Mouse (Mus musculus) brown adipose tissue, adult 24 weeks (tissue): ENCODE measurements at regions not wholly inside any gene's neighbourhood (a gene's known extent, or its start where the extent isn't known, plus 50 kb on each side); places are given as distances from the start of the nearest gene placed in this dataset.

Experiments
- H3K27ac ChIP-seq: fragments of 200-500 bp; replicated peaks from 2 replicates; pipeline ENCODE4 v1.5.1; 2012; ENCODE audit warnings: low read depth, mild to moderate bottlenecking, low read length
- H3K4me1 ChIP-seq: fragments of 200-500 bp; 2 replicates; pipeline ENCODE4 v1.6.1; 2012; ENCODE audit warnings: low read length, mixed read lengths; ENCODE audit not compliant: control insufficient read depth, insufficient read depth, insufficient read length
- H3K4me3 ChIP-seq: fragments of 200-500 bp; 2 replicates; pipeline ENCODE4 v1.5.1; 2012; ENCODE audit warnings: low read depth, mild to moderate bottlenecking, low read length, moderate library complexity; ENCODE audit not compliant: insufficient read depth

DNA sequence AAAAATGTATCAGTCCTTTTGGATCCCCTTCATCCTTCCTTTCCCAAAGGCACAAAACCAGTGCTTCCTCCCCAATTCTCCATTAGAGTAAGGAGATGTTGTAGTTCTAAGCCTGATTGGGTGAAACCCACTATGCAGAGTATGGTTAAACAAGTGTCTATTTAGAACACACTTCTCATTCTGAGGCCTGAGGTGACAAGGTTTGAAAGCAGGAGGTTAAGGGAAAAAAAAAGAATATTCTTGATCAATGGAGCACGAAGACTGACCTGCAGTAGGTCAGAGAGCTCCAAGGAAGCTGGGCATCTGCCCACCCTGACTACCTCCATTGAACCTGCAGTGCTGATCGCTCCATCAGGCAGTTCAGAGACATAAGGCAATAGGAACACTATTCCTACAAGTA, 58.5 kb upstream of the Abcd3 start:
- Histone ChIP-seq H3K4me3 (no peak overlapping the region), H3K4me1 (peaks cover 13% of the 10 kb centered on the region), H3K27ac (peak overlapping the region; percentile 65)

DNA sequence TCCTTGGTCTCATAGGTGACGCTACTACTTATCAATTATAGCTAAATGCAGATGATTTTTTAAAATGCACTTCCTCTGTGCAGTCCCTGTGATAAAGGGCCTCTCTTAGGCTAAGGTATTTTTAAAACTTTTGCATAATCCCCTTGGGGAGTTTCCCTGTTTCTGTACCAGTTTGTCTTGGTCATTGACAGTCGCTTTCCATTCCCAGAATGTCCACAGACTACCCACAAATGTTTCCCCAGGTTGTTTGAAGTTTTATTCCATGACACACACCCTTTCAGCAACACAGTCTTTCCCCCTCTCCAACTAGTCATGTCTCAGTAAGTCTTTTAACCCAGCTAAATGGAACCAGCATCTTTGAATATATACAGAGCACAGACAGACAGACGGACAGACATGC, 57.6 kb upstream of the Abcd3 start:
- peaks cover 13% of the 10 kb centered on the region for H3K4me1 ChIP-seq
- no peak overlapping the region for H3K4me3 ChIP-seq
- H3K27ac ChIP-seq, result peak overlapping the region; percentile 65

DNA sequence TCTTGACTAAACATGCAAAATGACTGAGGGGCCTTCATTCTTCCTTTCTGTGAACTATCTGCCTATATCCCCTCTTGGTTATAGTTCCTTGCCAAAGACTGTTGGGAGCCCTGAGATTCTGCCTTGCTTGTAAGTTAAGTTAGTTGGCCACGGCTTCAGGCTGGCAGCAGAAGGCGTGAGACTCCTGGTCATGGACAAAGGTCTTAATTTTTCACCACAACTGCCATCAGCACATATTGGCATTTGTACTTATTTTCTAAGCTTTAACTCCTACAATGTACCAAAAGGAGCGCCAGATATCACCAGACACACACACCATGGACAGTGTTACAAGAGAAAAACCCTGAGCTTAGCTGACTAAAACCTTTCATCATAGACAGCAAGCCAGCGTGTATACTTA, 56.7 kb upstream of the Abcd3 start:
- Histone ChIP-seq H3K4me1 (peaks cover 13% of the 10 kb centered on the region), H3K27ac (peak overlapping the region; percentile 17), H3K4me3 (no peak overlapping the region)

DNA sequence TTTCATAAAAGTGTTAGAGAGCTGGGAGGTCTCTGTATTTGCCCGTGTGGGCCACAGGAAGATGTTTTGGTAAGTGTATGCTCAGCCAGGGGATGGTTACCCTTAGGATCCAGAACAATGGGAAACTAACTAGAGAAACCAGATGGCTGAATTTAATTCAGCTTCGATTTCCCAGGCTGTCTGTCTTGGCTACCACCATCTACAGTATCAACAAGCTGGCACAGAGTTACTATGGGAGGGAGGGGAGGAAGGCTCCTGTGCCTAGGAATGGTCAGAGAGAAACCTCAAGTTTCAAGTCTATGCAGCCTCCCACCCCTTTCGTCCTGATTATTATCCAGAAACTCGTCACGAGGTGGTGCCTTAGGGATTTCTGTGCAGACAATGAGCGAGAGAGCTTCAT, 55.6 kb upstream of the Abcd3 start:
- H3K4me1 ChIP-seq, result peaks cover 13% of the 10 kb centered on the region
- H3K27ac ChIP-seq, result peak overlapping the region; percentile 17
- no peak overlapping the region for H3K4me3 ChIP-seq

DNA sequence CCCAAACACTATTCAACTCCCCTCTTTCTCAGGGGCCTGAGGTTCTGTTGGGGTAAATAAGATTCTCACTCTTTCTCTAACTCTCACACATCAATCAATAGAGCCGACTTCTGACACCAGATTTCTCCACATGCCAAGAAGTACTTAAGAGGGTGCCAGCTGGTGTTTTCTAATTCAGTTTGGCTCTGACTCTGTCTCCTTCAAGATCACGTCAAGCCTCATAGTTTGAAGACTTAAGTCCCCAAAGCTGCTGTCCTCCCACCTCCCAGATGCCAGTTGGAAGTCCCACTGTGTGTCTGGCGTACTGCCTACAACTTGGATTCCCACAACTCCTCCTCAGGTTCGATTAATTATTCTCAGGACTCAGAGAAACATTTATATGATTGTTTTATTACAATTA, 54.6 kb upstream of the Abcd3 start:
- no peak overlapping the region for H3K4me3 ChIP-seq
- peak overlapping the region; percentile 63 for H3K27ac ChIP-seq
- peaks cover 16% of the 10 kb centered on the region for H3K4me1 ChIP-seq

DNA sequence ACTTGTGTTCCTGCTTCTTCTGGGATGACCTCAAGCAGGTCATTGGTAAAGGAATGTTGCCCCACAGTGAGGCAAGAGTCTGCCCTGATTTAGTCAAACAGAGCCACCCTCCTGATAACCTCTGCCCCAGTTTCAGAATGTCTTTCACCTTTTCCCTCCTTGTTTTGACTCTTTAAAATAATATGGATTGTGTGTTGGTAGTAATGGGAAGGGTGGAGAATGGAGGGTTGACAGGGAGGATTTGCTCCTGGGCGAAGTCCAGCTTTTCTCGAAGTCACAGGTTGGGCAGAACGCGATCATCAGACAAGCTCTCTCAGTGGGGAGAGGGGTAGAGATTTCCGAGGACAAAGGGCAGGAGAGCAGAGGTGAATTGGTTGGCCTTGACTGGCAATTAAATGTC, 52.2 kb upstream of the Abcd3 start:
- Histone ChIP-seq H3K4me1 (peaks cover 10% of the 10 kb centered on the region; the same call in 1 of the 2 replicates), H3K4me3 (no peak overlapping the region), H3K27ac (peak overlapping the region; percentile 96)

DNA sequence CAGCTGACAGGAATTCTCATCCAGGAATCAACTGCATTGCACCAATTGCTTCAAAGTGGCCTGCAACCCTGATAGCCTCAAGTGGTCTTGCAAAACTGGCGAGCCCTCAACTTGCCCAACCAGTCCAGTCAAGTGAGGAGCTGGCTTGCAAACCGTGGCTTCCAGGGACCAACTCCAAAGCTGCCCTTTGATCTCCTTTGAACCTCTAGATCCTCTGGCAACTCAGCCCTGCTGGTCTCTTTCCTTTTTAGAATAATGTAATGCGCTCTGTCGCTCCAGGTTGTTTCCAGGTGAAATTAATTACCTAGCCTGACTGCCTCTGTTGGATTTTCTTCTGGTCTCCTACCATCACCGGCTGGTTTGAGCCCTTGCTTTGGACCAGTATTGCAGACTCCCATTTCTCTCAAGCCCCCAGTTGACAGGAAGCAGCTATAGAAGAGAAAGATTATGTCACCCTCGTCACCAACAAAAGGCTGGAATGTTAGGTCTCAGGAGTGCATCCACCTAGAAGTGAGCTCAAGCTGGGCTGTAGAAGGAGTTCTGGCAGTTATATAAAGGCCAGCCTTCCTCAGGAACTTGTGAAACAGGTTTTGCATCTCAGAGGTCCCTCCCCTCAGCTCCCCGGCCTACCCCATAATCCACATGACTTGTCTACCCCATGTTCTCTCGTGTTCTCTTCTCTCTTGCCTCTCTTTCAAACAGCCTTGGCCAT, 49.8 kb upstream of the Abcd3 start:
- Histone ChIP-seq H3K4me1 (0 out of 2 replicates have a peak, but pooled peaks cover 7% of the 10 kb centered on the region), H3K27ac (peak overlapping the region; percentile 66), H3K4me3 (no peak overlapping the region)
